Mouse (Mus musculus): ENCODE measurements at regions not wholly inside any gene's neighbourhood (a gene's known extent, or its start where the extent isn't known, plus 50 kb on each side); places are given as distances from the start of the nearest gene placed in this dataset.

GRCm38 (mm10) chr13:46096416-46096815, 131.6 kb upstream of the Atxn1 start:
- 62% methylated on average over 8 of the region's 8 CpGs for WGBS

DNA sequence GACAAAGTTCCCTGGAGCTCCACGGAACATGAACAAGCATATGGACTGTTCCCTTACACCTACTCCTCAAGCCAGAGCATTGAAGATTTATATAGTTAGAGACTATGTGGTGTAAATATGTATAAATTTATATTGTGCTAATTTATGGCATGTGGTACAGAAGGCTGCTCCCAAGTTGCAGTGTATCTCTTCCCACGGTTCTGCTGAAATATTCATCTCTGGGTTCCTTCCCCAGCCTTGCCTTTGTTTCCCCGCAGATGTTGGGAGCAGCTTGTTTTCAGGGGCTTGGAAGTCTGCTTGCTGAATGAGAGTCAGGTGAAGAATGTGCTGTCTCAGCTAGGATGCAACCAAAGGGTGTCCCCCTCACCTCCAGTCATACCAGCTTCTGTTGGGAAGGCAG, 128.0 kb upstream of the Atxn1 start:
- Histone ChIP-seq H3K4me3 (ENCODE audit: extremely low read depth, insufficient read depth, insufficient read length) (no peak overlapping the region), H3K4me1 (ENCODE audit: control insufficient read depth, insufficient read depth, insufficient read length) (peaks cover 4% of the 10 kb centered on the region; the same call in 1 of the 2 replicates), H3K36me3 (ENCODE audit: control insufficient read depth, insufficient read depth, low read length) (no peaks in the 10 kb centered on the region), H3K27me3 (ENCODE audit: control insufficient read depth, insufficient read depth, low read length) (no peaks in the 10 kb centered on the region), H3K27ac (ENCODE audit: insufficient read depth, low read length) (no peak overlapping the region)
- TF ChIP-seq POLR2A (IDR thresholded peaks at IDR 0.05; ENCODE audit: low read depth, low read length) (no peak), CTCF (IDR thresholded peaks at IDR 0.05; ENCODE audit: extremely low read depth, insufficient read depth, insufficient read length, insufficient replicate concordance) (no peak)
- DNase-seq (ENCODE audit: low read depth in 1 of 2, low spot score in 2 of 2) = no peak
- WGBS = 96% methylated on average over 3 of the region's 3 CpGs

More at GRCm38 (mm10) chr13:46096416-46096815, 131.6 kb upstream of the Atxn1 start:
- DNase-seq (ENCODE audit: low read depth in 1 of 2, low spot score in 2 of 2) = peak in 1 of 2 experiments; percentile 9
- H3K4me3 ChIP-seq (ENCODE audit: extremely low read depth, insufficient read depth, insufficient read length) = no peak overlapping the region
- no peak overlapping the region for H3K27ac ChIP-seq (ENCODE audit: insufficient read depth, low read length)
- no peaks in the 10 kb centered on the region for H3K36me3 ChIP-seq (ENCODE audit: control insufficient read depth, insufficient read depth, low read length)
- TF ChIP-seq CTCF (IDR thresholded peaks at IDR 0.05; ENCODE audit: extremely low read depth, insufficient read depth, insufficient read length, insufficient replicate concordance) (no peak), POLR2A (IDR thresholded peaks at IDR 0.05; ENCODE audit: low read depth, low read length) (no peak)
- no peaks in the 10 kb centered on the region; the same call in 1 of the 2 replicates for H3K4me1 ChIP-seq (ENCODE audit: control insufficient read depth, insufficient read depth, insufficient read length)
- H3K27me3 ChIP-seq (ENCODE audit: control insufficient read depth, insufficient read depth, low read length) = no peaks in the 10 kb centered on the region

DNA sequence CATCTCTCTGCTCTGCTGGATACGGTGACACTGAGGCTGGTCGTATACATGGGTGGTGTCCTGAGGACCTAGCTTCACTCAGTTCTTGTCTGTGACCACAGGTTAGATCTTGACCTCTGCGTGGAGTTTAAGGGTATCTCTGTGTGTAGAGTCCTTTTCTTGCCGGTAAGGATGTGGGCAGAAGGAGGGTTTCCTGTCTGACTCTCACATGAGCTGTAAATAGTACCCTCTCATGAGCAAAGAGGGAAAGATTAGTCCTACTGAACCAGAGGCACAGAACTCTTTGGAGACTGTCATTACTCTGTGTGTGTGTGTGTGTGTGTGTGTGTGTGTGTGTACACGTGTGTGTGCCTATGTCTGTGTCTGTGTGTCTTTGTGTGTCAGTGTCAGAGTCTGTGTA, 126.3 kb upstream of the Atxn1 start:
- TF ChIP-seq CTCF (IDR thresholded peaks at IDR 0.05; ENCODE audit: extremely low read depth, insufficient read depth, insufficient read length, insufficient replicate concordance) (no peak), POLR2A (IDR thresholded peaks at IDR 0.05; ENCODE audit: low read depth, low read length) (no peak)
- Histone ChIP-seq H3K27ac (ENCODE audit: insufficient read depth, low read length) (no peak overlapping the region), H3K4me1 (ENCODE audit: control insufficient read depth, insufficient read depth, insufficient read length) (peaks cover 4% of the 10 kb centered on the region; the same call in 1 of the 2 replicates), H3K36me3 (ENCODE audit: control insufficient read depth, insufficient read depth, low read length) (no peaks in the 10 kb centered on the region), H3K4me3 (ENCODE audit: extremely low read depth, insufficient read depth, insufficient read length) (no peak overlapping the region), H3K27me3 (ENCODE audit: control insufficient read depth, insufficient read depth, low read length) (no peaks in the 10 kb centered on the region)
- whole genome bisulfite sequencing = 8% methylated on average over 5 of the region's 5 CpGs
- no peak for DNase-seq (ENCODE audit: low read depth in 1 of 2, low spot score in 2 of 2)

DNA sequence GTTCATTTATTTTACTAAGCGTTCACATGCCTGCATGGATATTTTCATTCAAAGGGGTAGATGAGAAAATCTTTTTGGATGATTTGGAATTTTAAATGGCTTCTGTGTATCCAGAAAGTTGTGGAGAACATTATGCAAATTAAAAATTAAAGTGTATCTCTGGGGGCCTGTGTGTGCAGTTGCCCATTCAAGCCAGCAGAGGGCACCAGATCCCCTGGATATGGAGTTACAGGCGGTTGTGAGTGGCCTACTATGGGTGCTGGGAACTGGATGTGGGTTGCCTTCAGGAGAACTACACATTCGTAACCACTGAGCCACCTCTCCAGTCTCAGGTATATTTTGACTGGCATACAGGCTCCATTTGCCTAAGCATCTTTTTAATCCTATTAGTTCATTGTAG, 123.4 kb upstream of the Atxn1 start:
- TF ChIP-seq CTCF (IDR thresholded peaks at IDR 0.05; ENCODE audit: extremely low read depth, insufficient read depth, insufficient read length, insufficient replicate concordance) (peak; percentile 3; the same call in 1 of the 2 replicates), POLR2A (IDR thresholded peaks at IDR 0.05; ENCODE audit: low read depth, low read length) (no peak)
- no peaks in the 10 kb centered on the region for H3K27me3 ChIP-seq (ENCODE audit: control insufficient read depth, insufficient read depth, low read length)
- 92% methylated on average over 3 of the region's 3 CpGs for WGBS
- no peak for DNase-seq (ENCODE audit: low read depth in 1 of 2, low spot score in 2 of 2)
- H3K4me1 ChIP-seq (ENCODE audit: control insufficient read depth, insufficient read depth, insufficient read length) = peaks cover 4% of the 10 kb centered on the region; the same call in 1 of the 2 replicates
- H3K27ac ChIP-seq (ENCODE audit: insufficient read depth, low read length) = no peak overlapping the region
- no peaks in the 10 kb centered on the region for H3K36me3 ChIP-seq (ENCODE audit: control insufficient read depth, insufficient read depth, low read length)
- no peak overlapping the region for H3K4me3 ChIP-seq (ENCODE audit: extremely low read depth, insufficient read depth, insufficient read length)

GRCm38 (mm10) chr13:46087663-46088062, 122.9 kb upstream of the Atxn1 start:
- 91% methylated on average over 4 of the region's 4 CpGs for WGBS

DNA sequence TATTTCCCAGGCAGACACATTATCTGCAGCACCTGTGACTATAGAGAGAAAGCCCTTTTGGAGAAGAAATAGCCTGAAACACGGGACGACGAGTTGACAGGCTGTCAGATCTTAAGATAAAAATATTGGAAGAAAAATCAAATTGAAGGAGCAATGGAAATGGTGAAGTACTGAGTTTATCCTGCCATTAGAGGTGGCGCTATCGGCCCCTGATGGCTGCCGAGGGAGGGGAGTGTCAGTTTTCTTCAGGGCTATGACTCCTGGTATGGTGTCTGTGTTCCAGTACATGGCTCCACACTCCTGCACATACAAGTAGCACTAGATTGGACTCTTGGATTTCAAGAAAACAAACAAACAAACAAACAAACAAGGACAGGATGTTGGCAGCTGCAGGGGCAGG, 112.1 kb upstream of the Atxn1 start:
- 81% methylated on average over 6 of the region's 6 CpGs for WGBS
- H3K36me3 ChIP-seq (ENCODE audit: control insufficient read depth, insufficient read depth, low read length) = no peaks in the 10 kb centered on the region
- no peak for DNase-seq (ENCODE audit: low read depth in 1 of 2, low spot score in 2 of 2)
- no peak for TF ChIP-seq POLR2A (IDR thresholded peaks at IDR 0.05; ENCODE audit: low read depth, low read length)
- TF ChIP-seq CTCF (IDR thresholded peaks at IDR 0.05; ENCODE audit: extremely low read depth, insufficient read depth, insufficient read length, insufficient replicate concordance) = no peak
- H3K4me3 ChIP-seq (ENCODE audit: extremely low read depth, insufficient read depth, insufficient read length) = no peak overlapping the region
- H3K4me1 ChIP-seq (ENCODE audit: control insufficient read depth, insufficient read depth, insufficient read length) = no peaks in the 10 kb centered on the region
- H3K27me3 ChIP-seq (ENCODE audit: control insufficient read depth, insufficient read depth, low read length) = no peaks in the 10 kb centered on the region
- H3K27ac ChIP-seq (ENCODE audit: insufficient read depth, low read length) = no peak overlapping the region

More at GRCm38 (mm10) chr13:46087663-46088062, 122.9 kb upstream of the Atxn1 start:
- no peak for DNase-seq (ENCODE audit: low read depth in 1 of 2, low spot score in 2 of 2)
- H3K27ac ChIP-seq (ENCODE audit: insufficient read depth, low read length) = no peak overlapping the region
- no peaks in the 10 kb centered on the region for H3K27me3 ChIP-seq (ENCODE audit: control insufficient read depth, insufficient read depth, low read length)
- no peaks in the 10 kb centered on the region for H3K36me3 ChIP-seq (ENCODE audit: control insufficient read depth, insufficient read depth, low read length)
- peaks cover 4% of the 10 kb centered on the region; the same call in 1 of the 2 replicates for H3K4me1 ChIP-seq (ENCODE audit: control insufficient read depth, insufficient read depth, insufficient read length)
- TF ChIP-seq CTCF (IDR thresholded peaks at IDR 0.05; ENCODE audit: extremely low read depth, insufficient read depth, insufficient read length, insufficient replicate concordance) = no peak
- TF ChIP-seq POLR2A (IDR thresholded peaks at IDR 0.05; ENCODE audit: low read depth, low read length) = no peak
- H3K4me3 ChIP-seq (ENCODE audit: extremely low read depth, insufficient read depth, insufficient read length) = no peak overlapping the region

DNA sequence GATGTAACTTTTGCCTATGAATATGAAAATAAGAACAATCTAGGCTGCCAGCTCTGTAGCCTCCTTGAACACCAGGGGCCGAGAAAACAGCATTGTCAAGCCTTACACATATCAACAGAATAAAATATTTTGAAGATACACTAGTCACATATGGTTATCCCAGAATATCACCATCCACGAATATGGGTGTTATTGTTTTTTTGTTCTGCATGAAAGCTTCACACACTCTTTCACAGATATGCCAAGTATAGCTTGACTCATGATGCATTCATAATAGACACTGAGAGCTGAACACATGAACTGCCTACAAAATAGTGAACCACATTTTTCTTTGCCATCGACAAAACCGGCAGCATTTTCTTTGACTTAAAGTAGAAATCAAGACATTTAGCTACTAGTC, 106.9 kb upstream of the Atxn1 start:
- no peak overlapping the region for H3K27ac ChIP-seq (ENCODE audit: insufficient read depth, low read length)
- 88% methylated on average over 4 of the region's 4 CpGs for WGBS
- TF ChIP-seq POLR2A (IDR thresholded peaks at IDR 0.05; ENCODE audit: low read depth, low read length) = no peak
- TF ChIP-seq CTCF (IDR thresholded peaks at IDR 0.05; ENCODE audit: extremely low read depth, insufficient read depth, insufficient read length, insufficient replicate concordance) = no peak

More for the DNA sequence above, 106.9 kb upstream of the Atxn1 start:
- Histone ChIP-seq H3K36me3 (ENCODE audit: control insufficient read depth, insufficient read depth, low read length) (no peaks in the 10 kb centered on the region), H3K27me3 (ENCODE audit: control insufficient read depth, insufficient read depth, low read length) (no peaks in the 10 kb centered on the region), H3K4me3 (ENCODE audit: extremely low read depth, insufficient read depth, insufficient read length) (no peak overlapping the region), H3K4me1 (ENCODE audit: control insufficient read depth, insufficient read depth, insufficient read length) (no peaks in the 10 kb centered on the region)
- DNase-seq (ENCODE audit: low read depth in 1 of 2, low spot score in 2 of 2) = no peak

Data from spleen, adult 2 months (tissue).